Mouse (Mus musculus) MEL-GATA-1-ER (cell line): ENCODE measurements around the gene Vmn2r26.
"Not testable (repeated sequence)": the region's sequence is repeated elsewhere in the genome, so short reads cannot be mapped to it uniquely, and the experiment has no call there.

Experiments used
- DNase-seq: peaks from one replicate; pipeline ENCODE4 v3.0.0-alpha.2; 2012; ENCODE audit warnings: low read depth; ENCODE audit errors: extremely low read depth

Vmn2r26 gene

GRCm38 (mm10) chr6:124024268-124024667 is at the start of gene Vmn2r26:
Gene Vmn2r26 (plus strand): TSS chr6:124024568.
- not testable (repeated sequence) for DNase-seq

- DNase-seq = no peak
Observed at GRCm38 (mm10) chr6:124020841-124021240, 3.5 kb upstream of the Vmn2r26 start.

DNA sequence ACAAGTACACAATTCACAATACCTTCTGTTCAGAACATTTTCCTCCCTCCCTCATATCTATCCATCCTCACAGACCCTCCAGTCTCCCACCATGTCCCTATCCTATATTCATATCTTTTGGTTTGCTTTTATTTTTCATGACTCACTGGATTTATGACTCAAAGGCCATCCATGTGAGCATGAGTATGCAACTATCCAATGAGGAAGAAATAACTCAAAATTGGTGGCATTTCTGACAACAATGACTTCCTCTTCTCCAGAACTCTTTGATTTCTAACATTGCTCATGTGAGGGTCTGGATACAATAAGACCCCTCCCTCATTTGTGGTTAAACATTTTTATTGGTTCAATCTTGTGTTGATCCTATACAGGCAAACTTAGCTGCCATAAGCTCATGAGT is 24.0 kb downstream of the Vmn2r26 start:
- DNase-seq = no peak

GRCm38 (mm10) chr6:124053611-124054010 is 29.2 kb downstream of the Vmn2r26 start:
- not testable (repeated sequence) for DNase-seq

- no peak for DNase-seq
Observed at GRCm38 (mm10) chr6:124102334-124102733, 78.0 kb downstream of the Vmn2r26 start.
